Mouse (Mus musculus): ENCODE measurements around the gene Chit1. TPM values are rescaled to one million over a fixed set of nuclear protein-coding genes. Genes with fewer than 3 reads are reported as not detected.

The Chit1 gene
- total and polyA plus RNA-seq, 3 experiments = not detected

DNA sequence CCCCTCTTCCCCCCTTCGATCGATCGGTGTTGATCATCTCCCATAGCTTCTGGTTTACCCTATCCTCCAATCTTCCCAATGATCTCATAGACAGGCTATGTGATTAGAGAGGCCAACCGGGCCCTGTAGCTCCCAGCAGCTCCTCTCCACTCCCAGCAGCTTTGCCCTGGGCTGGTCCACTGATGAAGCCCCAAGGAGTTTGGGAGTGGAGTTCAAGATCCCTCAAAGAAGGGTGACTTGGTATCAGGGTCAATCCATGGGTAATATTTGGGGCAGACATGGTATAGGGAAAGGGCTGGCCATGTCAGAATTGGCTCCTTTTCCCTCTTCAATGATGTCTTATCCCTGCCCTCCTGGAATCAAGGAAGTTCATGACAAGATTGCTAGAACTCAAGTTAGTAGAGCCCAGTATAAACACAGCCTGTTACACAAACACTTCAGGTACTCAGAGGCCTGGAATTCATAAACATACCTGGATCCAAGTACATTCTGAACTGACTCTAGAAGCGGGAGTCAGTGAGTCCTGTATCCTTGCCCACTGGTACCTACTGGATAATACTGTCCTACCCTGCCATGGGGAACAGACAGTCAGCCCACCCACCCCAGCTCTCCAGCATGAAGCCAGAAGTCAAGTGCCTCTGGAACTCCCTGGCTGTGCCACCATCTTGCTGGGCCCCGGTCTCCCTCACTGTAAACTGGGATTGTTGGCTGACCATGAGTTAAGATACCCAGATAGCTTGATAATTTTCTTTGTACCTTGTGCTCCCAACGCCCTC is 13.8 kb upstream of the Chit1 start:
- ATAC-seq (ENCODE audit: extremely low read depth, insufficient number of reproducible peaks, low FRiP score, poor library complexity, severe bottlenecking) = no peak
- H3K4me1 ChIP-seq (ENCODE audit: insufficient read depth, low read depth, low read length) = peaks cover 86% of the 10 kb centered on the region
- no peak overlapping the region for H3K4me3 ChIP-seq (ENCODE audit: low read depth, low read length)
- H3K36me3 ChIP-seq (replicated peaks) = no peaks in the 10 kb centered on the region
- TF ChIP-seq GATA2 (IDR thresholded peaks at IDR 0.05; ENCODE audit: borderline replicate concordance, low read depth, low read length) = no peak
- TF ChIP-seq POLR2AphosphoS5 (IDR thresholded peaks at IDR 0.05; ENCODE audit: insufficient replicate concordance, low read depth, low read length) = no peak
- no peak for TF ChIP-seq GATA1 (IDR thresholded peaks at IDR 0.05; ENCODE audit: borderline replicate concordance, low read length)
- TF ChIP-seq TAL1 (conservative IDR thresholded peaks at IDR 0.05; ENCODE audit: low read depth, low read length) = no peak
- no peak for TF ChIP-seq CTCF (IDR thresholded peaks at IDR 0.05; ENCODE audit: low read depth, low read length)
- DNase-seq (ENCODE audit: low spot score) = no peak
- no peaks in the 10 kb centered on the region for H3K9me3 ChIP-seq (replicated peaks)
- peaks cover 34% of the 10 kb centered on the region for H3K27me3 ChIP-seq (ENCODE audit: insufficient read depth, low read length)

DNA sequence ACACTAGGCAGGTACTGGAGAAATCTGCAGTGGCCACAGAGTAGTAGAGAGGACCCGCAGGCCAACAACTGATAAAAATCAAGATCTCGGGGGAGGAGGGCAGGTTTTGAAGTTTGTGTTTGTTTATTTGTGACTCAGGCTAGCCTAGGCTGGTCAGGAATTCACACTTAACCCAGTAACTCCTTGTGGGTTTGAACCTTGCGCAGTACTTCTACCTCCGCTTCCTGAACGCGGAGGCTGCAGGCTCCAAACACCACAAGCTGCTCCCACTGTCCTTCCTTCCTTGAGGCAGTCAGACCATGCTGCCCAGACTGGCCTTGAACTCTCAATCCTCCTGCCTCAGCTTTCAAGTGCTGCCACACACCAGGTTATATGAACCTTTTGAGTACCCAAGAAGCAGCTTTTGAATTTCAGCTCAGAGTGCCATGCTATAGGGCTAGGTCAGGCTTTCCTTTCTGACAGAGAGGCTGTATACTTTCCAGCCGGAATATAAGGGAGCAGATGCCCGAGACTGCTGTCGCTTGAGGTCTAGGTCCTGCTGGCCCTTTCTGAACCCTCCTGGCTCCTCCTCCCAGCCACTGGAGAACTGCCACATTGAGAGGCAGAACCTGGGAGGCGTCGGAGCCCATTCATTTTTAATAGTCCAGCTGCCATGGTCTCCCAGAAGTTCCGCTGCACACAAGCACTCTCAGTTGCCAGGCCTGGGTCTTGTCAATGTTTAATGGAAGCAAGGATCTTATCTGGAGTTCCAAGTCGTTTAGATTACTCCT is 12.9 kb upstream of the Chit1 start:
- TF ChIP-seq GATA1 (IDR thresholded peaks at IDR 0.05; ENCODE audit: borderline replicate concordance, low read length) (no peak), POLR2AphosphoS5 (IDR thresholded peaks at IDR 0.05; ENCODE audit: insufficient replicate concordance, low read depth, low read length) (no peak), TAL1 (conservative IDR thresholded peaks at IDR 0.05; ENCODE audit: low read depth, low read length) (no peak), GATA2 (IDR thresholded peaks at IDR 0.05; ENCODE audit: borderline replicate concordance, low read depth, low read length) (no peak), CTCF (IDR thresholded peaks at IDR 0.05; ENCODE audit: low read depth, low read length) (no peak)
- no peaks in the 10 kb centered on the region for H3K36me3 ChIP-seq (replicated peaks)
- H3K9me3 ChIP-seq (replicated peaks) = no peaks in the 10 kb centered on the region
- ATAC-seq (ENCODE audit: extremely low read depth, insufficient number of reproducible peaks, low FRiP score, poor library complexity, severe bottlenecking) (no peak), DNase-seq (ENCODE audit: low spot score) (no peak)
- H3K4me3 ChIP-seq (ENCODE audit: low read depth, low read length) = peak overlapping the region; percentile 69; the same call in 1 of the 2 replicates
- H3K27me3 ChIP-seq (ENCODE audit: insufficient read depth, low read length) = peaks cover 36% of the 10 kb centered on the region
- peaks cover 77% of the 10 kb centered on the region for H3K4me1 ChIP-seq (ENCODE audit: insufficient read depth, low read depth, low read length)

DNA sequence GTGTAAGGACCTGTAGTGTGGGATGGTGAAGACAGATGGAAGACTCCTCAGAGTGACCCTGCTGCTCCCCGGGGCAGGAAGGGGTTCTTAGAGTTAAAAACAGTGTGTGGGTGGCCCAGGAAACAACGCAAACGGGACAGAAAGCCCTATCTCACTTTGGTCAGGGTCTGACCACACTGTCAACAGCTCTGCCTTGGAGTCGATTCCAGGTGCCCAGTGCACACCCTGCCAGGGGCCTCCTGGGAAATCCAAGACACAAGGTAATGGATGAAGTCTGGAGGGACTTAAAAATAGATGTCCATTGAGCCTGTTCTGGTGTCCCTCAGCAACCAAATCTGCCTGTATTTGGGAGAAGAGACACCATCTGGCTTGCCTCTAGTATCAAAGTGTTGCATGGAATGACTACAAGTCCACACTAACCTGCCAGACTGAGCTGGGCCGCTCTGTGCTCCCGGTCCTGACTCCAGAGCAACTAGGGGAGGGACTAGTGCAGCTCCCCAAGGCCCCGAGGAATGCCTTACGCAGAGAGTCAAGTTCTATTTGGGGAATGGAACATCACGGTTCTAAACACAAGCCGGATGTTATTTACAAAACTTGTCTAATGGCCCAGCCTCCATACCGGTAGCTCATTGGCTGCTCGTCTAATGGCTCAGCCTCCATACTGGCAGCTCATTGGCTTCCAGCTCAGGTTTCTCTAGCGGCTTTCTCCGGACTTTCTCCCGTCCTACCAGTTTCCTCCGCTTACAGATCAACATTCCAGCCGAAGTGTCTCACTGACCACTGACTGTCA is 12.1 kb upstream of the Chit1 start:
- ATAC-seq (ENCODE audit: extremely low read depth, insufficient number of reproducible peaks, low FRiP score, poor library complexity, severe bottlenecking) (peak; percentile 94), DNase-seq (ENCODE audit: low spot score) (peak; percentile 96)
- H3K9me3 ChIP-seq (replicated peaks) = no peaks in the 10 kb centered on the region
- H3K4me3 ChIP-seq (ENCODE audit: low read depth, low read length) = peak overlapping the region; percentile 69
- H3K27me3 ChIP-seq (ENCODE audit: insufficient read depth, low read length) = peaks cover 33% of the 10 kb centered on the region
- H3K36me3 ChIP-seq (replicated peaks) = no peaks in the 10 kb centered on the region
- H3K4me1 ChIP-seq (ENCODE audit: insufficient read depth, low read depth, low read length) = peaks cover 69% of the 10 kb centered on the region
- TF ChIP-seq POLR2AphosphoS5 (IDR thresholded peaks at IDR 0.05; ENCODE audit: insufficient replicate concordance, low read depth, low read length) = no peak
- no peak for TF ChIP-seq GATA1 (IDR thresholded peaks at IDR 0.05; ENCODE audit: borderline replicate concordance, low read length)
- TF ChIP-seq CTCF (IDR thresholded peaks at IDR 0.05; ENCODE audit: low read depth, low read length) = no peak
- no peak for TF ChIP-seq GATA2 (IDR thresholded peaks at IDR 0.05; ENCODE audit: borderline replicate concordance, low read depth, low read length)

DNA sequence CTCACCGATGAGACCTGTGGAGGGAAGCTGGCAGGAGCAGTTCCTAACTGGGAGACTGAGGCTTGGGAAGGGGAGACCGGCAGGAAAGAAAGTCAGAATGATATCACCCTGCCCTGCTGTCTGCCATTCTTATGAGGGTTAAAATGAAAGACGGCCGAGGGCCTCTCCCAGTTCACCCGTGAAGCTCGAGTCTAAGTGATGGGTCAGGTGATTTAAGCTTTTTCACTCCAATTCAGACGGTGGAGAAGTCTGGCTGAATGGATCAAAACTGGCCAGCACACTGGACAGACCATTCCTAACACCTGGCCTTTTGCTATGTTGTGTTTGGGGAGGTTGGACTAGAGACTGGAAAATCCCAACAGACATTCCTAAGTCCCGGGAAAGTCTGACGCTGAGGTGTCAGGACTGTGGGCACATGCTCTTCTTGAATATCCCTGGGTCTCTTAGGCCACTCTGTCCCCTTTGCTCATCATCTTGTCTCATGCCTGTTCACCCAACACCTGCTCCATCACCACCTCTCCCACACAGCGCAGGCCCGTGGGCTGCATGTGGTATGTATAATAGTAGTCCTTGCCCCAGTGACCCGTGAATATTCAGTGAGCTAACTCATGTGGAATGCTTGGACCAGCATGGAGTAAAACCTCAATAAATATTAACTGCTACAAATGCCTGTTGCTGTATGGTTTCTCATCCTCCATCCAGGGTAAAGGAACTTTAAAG is 11.4 kb upstream of the Chit1 start:
- no peaks in the 10 kb centered on the region for H3K36me3 ChIP-seq (replicated peaks)
- DNase-seq (ENCODE audit: low spot score) (no peak), ATAC-seq (ENCODE audit: extremely low read depth, insufficient number of reproducible peaks, low FRiP score, poor library complexity, severe bottlenecking) (no peak)
- peaks cover 33% of the 10 kb centered on the region for H3K27me3 ChIP-seq (ENCODE audit: insufficient read depth, low read length)
- TF ChIP-seq GATA1 (IDR thresholded peaks at IDR 0.05; ENCODE audit: borderline replicate concordance, low read length) = no peak
- TF ChIP-seq TAL1 (conservative IDR thresholded peaks at IDR 0.05; ENCODE audit: low read depth, low read length) = no peak
- no peak for TF ChIP-seq POLR2AphosphoS5 (IDR thresholded peaks at IDR 0.05; ENCODE audit: insufficient replicate concordance, low read depth, low read length)
- TF ChIP-seq GATA2 (IDR thresholded peaks at IDR 0.05; ENCODE audit: borderline replicate concordance, low read depth, low read length) = no peak
- TF ChIP-seq CTCF (IDR thresholded peaks at IDR 0.05; ENCODE audit: low read depth, low read length) = no peak
- H3K4me1 ChIP-seq (ENCODE audit: insufficient read depth, low read depth, low read length) = peaks cover 62% of the 10 kb centered on the region
- peak overlapping the region; percentile 69 for H3K4me3 ChIP-seq (ENCODE audit: low read depth, low read length)
- no peaks in the 10 kb centered on the region for H3K9me3 ChIP-seq (replicated peaks)

DNA sequence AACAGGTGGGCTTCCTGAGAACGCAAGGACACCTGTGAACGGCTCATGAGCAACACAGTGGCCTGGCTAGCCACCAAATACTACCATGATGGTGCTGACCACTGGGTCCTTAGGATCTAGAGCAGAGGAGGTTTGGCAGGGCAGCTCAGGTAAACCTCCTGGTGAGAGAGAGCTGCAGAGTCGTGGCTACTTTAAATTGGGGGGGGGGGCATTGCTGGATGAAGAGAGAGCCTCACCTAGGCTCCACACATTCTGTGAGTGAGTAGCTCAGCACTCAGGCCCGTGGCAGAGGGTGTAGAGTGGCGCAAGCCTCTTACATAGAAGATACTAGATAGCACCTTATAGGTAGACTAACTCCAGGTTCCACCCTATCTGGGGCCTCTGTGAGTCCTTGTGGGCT is 10.6 kb upstream of the Chit1 start:
- no peak for ATAC-seq (ENCODE audit: extremely low read depth, insufficient number of reproducible peaks, low FRiP score, poor library complexity, severe bottlenecking)
- peaks cover 35% of the 10 kb centered on the region for H3K27me3 ChIP-seq (ENCODE audit: insufficient read depth, low read length)
- no peaks in the 10 kb centered on the region for H3K9me3 ChIP-seq (replicated peaks)
- H3K4me1 ChIP-seq (ENCODE audit: insufficient read depth, low read depth, low read length) = peaks cover 58% of the 10 kb centered on the region
- no peaks in the 10 kb centered on the region for H3K36me3 ChIP-seq (replicated peaks)
- TF ChIP-seq TAL1 (conservative IDR thresholded peaks at IDR 0.05; ENCODE audit: low read depth, low read length) = no peak
- no peak for TF ChIP-seq POLR2AphosphoS5 (IDR thresholded peaks at IDR 0.05; ENCODE audit: insufficient replicate concordance, low read depth, low read length)
- no peak for TF ChIP-seq GATA2 (IDR thresholded peaks at IDR 0.05; ENCODE audit: borderline replicate concordance, low read depth, low read length)
- TF ChIP-seq CTCF (IDR thresholded peaks at IDR 0.05; ENCODE audit: low read depth, low read length) = no peak
- TF ChIP-seq GATA1 (IDR thresholded peaks at IDR 0.05; ENCODE audit: borderline replicate concordance, low read length) = no peak
- no peak overlapping the region for H3K4me3 ChIP-seq (ENCODE audit: low read depth, low read length)
- DNase-seq (ENCODE audit: low spot score) = no peak

Measured in G1E (cell line).